Mouse (Mus musculus): Measurements from ENCODE around the gene Nfkb1.

Nfkb1 gene

DNA sequence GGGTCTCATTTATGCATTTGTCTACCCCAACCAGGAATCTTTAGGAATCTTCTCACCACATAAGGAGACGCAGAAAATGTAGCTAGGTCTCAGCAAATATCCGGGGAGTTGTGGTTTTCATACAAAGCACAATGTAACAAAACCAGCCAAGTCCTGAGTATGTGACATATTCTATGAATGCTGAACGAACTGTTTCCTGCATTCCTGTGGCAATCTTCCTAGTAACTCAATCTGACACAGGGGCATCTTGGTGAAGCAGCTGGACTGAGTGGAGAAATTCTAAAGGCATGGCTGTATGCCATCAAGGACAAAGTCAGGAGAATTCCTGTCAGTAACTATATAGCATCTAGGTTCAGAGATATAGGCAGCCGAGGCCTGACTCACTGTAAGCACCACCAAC, 20.5 kb downstream of the Nfkb1 start:
- no peak for DNase-seq (ENCODE audit: low spot score)

DNA sequence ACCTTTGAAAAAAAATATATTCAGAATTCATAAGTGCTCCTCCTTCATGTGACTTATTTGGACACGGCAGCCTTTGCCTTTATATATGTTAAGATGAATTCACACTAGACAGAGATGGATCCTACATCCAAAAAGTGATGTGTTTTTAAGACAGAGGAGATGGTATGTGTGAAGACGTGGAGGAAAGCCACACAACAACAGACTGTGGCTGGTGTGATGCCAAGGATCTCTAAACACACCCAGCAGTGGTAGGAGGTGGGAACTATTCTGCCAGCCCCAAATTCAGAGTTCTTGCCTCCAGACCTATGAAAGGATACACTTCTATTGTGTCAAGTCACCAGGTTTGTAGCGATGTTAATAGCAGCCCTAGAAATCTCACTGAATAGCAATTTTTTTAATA, 24.3 kb downstream of the Nfkb1 start:
- no peak for DNase-seq (ENCODE audit: low spot score)

DNA sequence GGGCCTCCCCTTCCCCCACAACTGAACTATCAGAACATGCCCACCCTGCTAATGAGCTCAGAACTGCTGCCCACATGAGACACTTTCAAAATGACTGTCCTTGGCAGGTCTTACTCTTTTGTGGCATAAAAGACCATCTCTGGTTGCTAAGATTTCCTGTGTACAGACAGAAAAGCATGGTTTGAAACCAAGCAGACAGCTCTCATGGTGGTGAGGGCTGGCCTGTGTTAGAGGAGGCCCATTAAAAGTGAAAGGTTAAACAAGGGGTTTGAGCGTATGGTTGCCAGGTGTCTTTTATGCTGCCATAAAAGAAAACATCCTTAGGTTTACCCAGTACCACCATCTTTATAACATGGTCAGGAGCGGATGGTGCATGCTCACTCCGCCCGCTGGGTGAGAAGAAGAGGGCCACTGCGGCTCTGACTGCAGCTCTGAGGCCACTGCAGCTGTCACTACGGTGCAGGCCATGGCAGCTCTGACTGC, 25.5 kb downstream of the Nfkb1 start:
- DNase-seq (ENCODE audit: low spot score): no peak

DNA sequence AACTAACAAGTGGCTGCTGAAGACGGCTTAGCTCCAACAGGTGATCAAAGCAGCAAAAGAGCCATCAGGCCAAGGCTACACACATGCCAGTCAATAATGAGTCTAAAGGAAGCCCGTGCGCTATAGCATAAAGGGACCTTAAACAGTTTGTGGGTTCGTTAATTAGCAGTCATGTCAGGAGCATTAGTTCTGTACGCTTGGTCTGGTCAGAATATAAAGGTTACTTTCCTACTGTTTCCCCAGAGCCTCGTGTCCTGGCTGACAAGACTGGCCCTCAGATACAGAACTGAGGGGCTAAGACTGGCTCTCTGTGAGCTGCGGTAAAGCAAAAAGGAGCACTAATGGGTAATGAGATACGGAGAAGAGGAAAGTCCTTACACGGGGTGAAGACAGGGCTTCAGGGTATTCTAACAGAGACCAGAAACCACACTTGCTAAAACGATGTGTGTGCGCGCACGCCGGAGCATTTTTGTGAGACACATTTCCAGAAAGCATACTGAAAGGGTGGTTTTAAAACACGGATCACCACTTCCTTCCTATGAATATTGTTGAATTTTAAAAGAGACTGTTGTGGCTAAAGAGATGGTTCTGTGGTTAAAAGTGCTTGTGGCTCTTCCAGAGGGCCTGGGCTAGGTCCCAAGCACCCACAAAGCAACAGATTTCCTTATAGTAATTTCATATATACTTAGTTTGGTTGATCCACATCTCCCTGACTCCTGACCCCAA, 29.0 kb downstream of the Nfkb1 start:
- DNase-seq (ENCODE audit: low spot score): no peak

DNA sequence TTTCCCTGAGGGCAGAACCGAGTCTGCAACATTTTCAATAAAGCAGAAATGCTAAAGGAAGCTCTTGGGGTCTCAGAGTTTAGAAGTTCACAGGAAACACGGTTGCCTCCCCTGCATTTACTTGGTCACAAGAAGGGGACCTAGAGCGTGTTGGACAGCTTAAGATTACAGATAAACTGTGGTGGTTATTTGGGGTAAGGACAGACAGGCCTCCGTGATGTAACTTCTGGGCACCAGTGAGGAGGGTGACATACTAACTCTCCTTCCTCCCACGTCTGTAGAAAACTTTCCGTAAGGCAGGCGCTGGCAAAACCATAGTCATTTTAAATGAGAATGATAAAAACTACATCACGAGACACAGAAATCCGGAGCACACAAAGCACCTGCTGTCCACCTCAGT, 29.6 kb downstream of the Nfkb1 start:
- DNase-seq (ENCODE audit: low spot score): no peak

DNA sequence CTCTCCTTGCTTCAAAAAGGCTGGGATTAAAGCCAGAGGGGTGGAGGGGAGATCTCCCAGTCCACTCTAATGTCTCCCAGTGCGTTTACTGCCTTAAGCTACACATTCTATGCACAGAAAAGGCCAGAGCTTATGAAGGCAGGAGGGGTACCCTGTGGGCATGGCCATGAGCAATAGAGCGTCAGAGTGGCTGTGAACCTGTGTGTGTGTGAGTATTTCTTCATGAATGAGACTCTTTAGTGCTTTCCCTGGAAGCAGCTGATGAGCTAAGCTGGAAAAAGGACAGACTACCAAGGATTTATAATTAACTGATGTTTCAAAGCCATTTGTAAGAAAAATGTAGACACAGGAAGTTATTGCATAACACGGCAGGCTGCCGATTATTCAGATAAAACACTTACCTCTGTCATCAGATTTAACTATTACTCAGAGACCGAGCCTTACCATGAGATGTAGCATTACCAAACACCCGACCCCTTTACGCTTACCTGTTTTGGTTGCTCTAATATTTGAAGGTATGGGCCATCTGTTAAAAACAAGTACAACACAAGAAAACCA, 32.7 kb downstream of the Nfkb1 start:
- DNase-seq (ENCODE audit: low spot score): no peak

DNA sequence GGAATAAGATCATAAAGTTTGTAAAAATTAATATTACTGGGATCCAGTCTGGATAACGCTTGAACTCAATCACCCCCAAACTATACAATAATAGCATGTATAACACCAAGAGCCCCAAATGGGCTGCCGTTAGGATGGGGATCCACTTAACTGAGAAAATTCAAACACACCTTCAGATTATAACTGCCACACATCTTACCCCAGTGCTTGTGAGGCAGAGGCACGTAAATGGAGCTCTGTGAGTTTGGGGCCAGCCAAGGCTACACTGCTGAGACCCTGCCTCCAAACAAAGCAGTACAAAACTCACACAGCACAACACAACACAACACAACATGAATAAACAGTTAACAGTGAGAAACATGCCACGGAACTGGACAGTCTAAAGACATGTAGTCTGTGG, 35.2 kb downstream of the Nfkb1 start:
- DNase-seq (ENCODE audit: low spot score): no peak

DNA sequence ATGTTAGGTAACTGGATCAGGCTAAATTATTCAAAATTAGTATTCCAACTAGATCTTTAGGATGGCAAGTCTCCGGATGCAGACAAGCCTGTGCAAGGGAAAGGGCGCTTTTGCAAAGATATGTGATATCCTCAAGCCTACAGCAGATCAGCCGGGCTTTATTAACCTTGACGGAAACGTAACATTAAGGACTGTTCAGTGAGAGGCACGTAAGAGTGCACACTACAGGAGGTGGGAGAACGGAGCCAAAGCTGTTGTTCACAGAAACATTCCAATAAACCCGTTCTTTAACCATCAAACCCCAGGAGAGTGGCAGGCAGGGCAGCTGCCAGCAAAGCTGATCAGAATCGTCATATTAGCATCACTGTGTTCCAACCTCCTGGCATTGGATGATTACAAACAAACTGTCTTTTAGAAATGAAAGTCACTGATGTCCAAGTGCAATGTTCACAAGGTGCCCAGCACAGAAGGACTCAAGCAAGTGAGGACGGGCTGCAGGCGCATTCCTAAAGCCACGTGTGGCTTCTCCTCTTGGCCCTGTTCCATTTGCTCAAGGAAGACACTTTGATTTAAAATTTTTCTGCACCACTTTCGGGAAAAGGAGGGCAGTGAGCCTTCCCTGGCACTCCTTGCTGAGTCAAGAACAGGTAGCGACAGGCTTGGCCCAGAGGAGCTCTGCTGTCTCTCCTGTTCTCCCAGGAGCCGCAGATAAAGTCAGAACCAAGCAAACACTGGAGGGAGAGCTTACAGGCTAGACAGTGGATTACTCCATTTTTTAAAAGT, 40.4 kb downstream of the Nfkb1 start:
- no peak for DNase-seq (ENCODE audit: low spot score)

DNA sequence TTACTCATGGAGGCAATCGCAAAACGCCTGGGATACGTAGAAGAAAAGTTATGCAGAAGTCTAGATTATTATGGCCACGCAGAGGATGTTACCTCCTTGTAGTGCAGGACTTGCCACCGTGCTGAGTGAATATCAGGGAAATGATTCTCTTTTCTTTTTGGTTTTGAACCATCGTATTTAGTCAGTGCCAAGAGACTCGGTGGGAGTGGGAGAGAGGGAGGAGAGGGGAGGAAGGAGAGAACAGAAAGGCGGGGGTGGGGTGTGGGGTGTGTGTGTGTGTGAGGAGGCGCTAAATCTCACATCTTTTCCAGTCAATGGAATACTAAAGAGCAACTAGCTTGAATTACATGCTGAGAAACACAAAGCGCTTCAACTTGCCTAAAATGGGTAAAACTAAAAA, 41.5 kb downstream of the Nfkb1 start:
- no peak for DNase-seq (ENCODE audit: low spot score)

DNA sequence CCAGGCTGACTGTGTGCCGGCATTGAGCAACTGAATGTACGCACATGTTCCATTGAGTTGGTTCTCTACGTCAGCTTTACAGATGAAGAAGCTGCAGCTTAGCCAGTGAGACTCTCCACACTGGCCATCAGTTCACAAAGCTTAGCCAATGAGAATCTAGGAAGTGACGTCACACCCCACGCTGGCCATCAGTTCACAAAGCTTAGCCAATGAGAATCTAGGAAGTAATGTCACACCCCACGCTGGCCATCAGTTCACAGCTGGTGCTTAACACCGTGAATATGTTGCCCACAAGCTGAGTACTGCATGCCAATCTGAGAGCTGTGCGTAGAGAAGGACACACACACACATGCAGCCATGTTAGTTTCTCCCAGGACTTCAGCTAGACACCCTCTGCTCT, 42.8 kb downstream of the Nfkb1 start:
- DNase-seq (ENCODE audit: low spot score): no peak

DNA sequence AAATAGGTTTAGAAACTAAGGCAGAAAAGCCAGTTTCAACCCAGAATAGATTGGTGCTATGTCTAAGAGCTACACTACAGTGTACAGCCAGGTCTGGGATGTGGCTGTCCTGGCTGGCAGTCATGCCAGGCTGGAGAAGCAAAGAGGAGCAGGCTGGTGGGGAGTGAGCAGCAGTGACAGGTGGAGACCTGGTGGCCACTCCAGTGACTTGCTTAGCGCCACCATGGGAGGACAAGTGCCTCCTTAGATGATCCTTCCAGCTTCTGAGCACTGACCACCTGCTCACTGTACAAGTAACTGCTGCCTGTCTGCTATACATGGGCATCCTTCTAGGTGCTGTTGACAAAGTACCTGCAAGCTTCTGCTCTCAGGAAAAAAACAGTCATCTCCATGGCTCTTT, 44.7 kb downstream of the Nfkb1 start:
- DNase-seq (ENCODE audit: low spot score): no peak

DNA sequence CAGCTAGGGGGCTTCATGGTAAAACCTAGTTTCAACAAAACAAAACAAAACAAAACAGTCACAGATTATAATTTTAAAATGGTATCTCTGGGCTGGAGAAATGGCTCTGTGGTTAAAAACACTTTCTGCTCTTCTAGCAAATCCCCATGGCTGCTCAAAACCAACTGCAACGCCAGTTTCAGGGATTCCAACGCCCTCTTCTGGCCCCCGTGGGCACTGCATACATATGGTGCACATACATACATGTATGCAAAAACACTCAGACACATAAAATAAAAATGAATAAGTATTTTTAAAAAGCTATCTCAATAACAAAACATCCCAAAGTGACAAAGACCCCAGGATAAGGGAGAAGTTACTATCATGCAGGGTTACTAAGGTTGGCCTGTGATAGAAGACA, 46.4 kb downstream of the Nfkb1 start:
- DNase-seq (ENCODE audit: low spot score): no peak

DNA sequence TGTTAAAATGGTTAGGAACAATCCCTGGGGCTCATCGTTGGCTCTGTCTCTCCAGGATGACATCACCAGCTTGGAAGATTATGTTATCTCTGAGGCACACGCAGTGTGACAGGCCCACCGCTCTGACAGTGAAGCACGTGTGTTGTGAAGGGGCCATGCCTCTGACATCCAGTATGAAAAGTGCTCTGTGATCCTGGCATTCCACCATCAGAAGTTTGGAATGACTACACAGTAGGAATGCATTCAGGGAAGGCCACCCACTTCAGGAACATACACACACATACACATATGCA, 49.8 kb downstream of the Nfkb1 start:
- no peak for DNase-seq (ENCODE audit: low spot score)

DNA sequence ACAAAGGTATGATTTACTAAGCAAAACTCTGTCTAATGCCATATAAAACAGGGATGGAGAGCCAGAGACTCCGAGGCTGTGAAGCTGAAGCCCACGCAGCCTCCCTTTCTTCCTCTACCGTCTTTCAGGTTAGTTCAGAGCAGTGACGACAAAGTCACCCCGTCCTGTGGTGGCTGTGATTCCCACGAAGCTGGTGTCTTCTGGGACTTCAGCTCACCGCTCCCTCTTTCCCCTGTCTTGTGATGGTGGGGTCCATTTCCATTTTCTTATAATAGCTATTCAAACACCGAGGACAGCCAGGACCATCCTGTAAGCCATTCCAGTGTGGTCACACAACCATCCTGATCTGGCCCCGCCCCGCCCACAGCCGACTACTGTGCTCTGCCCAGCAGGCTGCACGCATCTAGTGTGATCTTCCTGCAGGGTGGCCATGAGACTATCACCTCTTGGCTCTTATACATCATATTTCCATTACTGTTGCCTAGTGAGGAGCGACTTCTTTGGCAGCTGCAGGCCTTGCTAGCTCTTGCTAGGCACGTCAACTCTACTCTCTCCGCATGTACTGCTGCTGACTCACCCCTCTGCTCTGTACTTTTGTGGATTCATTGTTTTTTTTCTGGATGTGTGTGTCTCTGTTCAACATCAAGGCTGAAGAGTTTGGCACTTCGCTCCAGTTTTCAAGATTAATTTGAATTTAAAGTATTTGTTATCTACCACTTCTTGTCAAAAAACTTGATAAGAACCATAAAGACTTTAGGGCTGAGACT, 50.3 kb downstream of the Nfkb1 start:
- no peak for DNase-seq (ENCODE audit: low spot score)

DNA sequence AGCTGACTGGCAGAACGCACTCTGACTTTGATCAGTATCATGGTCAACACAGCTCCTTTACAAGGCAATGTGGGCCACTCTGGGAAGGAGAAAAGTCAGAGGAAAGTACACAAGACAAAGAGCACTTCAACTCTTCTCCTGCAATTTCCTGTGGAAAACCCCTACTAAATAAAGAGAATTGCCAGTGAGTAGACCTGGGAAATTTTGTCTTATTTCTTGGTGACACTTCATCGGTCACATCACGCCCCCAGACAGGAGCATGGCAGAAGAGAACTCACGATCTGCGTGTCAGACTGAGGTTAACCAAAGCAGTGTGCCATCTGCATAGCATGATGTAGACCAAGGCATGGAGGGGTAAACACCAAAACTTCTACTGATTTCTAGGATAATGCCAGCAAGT, 51.1 kb downstream of the Nfkb1 start:
- no peak for DNase-seq (ENCODE audit: low spot score)

DNA sequence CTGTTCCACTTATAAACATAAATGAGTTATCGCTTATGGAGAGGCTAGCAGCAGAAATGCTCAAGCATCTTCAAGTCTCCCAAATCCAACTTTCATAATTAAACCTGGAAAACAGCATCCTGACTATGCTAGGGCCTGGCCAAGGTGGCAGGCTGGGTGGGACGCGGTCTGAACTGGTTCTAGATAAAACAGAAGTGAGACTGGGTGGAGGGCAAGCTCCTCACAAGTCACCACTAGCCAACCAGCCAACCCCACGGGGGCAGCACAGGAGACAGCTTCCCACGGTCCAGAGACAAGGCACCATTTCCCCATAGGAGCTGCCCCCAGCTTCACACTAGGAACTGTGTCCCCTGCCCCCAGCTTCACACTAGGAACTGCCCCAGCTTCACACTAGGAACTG, 53.8 kb downstream of the Nfkb1 start:
- DNase-seq (ENCODE audit: low spot score): no peak

DNA sequence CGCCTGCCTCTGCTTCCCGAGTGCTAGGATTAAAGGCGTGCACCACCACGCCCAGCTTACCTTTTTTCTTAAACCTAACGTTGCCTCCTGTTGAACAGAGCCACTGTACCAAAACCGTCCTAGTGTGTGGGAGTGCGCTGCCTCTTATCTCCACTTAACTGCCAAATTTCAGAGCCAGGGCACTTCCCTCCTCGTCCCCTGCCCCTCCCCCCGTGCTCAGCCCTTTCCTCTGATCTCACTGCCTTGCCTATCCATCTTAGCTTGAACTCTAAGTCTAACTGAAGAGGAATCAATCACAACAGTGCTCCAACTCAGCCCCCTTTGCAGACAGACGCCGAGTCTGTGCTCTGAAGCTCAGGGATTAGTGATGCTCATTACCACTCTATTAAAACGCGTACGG, 54.9 kb downstream of the Nfkb1 start:
- DNase-seq (ENCODE audit: low spot score): no peak

DNA sequence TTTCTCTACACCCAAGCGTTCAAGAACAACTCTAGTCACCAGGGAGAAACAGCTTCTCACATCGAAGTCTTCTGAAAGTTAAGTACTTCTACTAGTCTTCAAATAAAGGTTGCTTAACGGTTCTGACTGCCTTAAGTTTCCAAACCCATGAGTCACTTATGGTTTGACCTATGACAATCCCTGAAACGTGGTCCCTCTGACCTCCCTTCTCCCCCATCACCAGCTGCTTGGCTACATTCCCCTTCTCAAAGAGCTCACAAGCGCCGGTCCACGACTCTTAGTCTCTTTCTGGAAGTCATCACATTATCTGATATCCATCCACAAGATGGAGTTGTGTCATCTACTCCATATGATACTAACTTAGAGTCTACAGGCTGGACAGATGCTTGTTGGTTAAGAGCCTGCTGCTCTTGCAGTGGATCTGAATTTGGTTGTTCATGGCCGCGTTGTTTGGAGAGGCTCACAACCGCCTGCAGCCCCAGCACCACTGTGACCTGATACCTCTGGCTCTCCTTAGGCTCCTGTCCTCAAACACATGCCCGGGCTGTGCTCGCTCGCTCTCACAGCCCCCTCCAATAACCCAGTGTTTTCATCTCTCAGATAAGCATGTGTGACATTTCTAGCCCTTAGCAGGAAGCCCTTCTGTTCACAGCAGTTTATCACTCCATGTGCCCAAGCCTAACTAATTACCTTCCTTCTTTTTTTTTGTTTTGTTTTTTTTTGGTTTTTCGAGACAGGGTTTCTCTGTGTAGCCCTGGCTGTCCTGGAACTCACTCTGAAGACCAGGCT, 55.5 kb downstream of the Nfkb1 start:
- DNase-seq (ENCODE audit: low spot score): no peak

DNA sequence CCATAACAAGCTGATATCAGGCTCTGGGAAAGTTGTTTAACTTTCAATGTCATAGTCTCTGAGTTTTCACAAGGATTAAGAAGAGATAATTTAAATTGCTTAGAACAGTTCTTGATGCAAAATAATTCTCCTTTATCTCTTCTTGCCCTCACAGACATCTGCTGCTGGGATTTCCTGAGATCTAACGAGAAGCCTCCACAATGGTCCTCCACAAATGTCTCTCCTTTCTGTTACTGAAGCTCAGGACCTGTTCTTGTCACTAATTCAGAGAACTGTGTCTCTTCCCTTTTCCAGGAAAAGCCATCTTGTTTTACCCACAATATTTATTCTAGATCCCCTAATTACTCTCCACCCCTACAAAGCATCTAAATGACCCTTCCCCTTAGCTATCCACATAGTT, 56.3 kb downstream of the Nfkb1 start:
- no peak for DNase-seq (ENCODE audit: low spot score)

DNA sequence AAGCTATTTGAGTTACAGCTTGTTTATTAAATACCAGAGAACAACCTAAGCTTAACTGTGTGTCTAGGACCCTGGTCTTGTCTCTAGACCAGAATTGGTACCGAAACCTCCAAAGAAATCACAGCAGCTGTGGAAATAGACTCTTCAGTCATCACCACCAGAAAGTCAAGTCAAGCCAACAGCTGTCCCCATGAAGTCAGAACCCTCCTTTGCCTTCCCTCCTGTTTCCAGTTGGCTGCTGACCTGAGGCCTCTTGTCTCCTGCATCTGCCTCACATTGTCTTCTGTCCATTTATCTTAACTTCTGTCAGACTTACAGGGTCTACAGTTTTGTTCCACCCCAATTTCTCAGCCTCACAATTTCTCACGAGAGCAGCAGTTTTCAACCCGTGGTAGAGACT, 57.1 kb downstream of the Nfkb1 start:
- no peak for DNase-seq (ENCODE audit: low spot score)

DNA sequence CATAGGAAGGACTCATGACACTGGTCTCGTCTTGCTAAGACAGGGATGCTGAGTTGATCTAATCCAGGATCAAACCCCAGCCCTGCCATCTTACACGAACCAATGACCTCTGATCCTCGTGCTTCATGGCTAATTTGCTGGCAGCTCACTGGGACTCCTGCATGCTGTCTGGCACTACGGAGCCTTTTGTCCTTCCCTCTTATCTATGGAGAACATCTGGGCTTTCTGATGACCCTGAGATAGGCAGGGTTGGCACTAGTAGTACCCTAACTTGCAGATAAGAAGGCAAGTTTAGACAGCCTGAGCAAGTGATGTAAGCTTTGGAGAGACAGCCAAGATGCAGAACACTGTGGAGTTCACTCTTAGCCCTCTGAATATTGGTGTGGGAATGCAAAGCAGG, 59.5 kb downstream of the Nfkb1 start:
- DNase-seq (ENCODE audit: low spot score): no peak

DNA sequence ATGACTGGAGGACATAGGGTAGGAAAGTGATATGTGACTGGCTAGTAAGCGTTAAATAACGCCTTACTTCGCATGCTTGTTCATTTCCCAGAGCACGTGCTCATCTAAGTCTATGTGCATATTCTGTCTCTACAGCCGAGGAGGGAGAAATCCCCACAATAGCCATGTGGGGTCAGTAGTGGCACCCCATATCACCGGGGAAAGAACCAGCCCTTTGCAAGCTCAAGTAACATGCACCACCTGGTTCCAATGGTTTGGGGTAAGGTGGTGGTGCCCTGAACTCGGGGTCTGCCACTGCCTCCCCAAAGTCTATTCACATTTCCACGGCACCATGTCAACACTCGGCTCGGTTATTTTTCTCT, 60.3 kb downstream of the Nfkb1 start:
- DNase-seq (ENCODE audit: low spot score): no peak
